Mouse (Mus musculus) NIH3T3 (cell line): ENCODE data around the gene Ghrl.

Experiments
- DNase-seq: peaks from one replicate; pipeline ENCODE4 v3.0.0-alpha.2; 2012; ENCODE audit warnings: low read depth

The Ghrl gene

DNA sequence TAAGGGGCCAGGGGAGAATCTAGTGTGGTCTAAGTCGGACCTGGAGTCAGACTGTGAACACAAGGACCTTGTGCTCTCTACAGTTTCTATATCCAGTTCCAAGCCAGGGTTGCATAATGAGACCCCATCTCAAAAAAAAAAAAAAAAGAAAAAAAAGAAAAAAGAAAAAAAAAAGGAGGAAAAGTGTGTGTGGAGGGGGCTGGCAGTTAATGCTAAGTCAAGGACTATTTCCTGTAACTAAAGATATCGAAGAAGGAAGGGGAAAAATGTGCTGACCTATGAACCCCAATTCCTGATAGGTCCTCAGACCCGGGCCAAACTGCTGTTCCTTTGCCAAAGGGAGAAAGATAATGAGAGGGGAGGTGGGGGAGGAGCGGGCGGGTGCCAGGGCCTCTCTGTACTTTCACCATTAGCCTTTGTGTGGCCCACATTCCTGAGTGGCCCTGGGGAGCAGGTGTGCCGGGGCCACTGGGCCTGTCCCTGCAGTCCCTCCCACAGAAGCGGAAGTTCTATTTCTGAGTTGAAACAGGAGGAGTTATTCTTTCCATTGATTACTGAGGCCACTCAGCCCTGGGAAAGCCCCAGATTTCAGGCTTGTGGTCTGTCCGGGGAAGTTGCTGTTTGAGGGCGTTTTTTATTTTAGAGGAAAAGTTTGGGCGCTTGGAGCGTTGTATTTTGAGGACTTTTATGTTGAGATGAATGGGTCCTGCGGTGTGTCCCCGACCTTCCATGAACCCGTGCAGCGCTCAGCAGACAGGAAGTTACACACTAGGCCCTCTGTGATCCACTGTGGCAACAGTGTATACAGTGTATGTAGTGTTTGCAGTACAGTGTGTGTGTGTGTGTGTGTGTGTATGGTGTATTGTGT is 51.2 kb downstream of the Ghrl start:
- DNase-seq = peak; percentile 18

DNA sequence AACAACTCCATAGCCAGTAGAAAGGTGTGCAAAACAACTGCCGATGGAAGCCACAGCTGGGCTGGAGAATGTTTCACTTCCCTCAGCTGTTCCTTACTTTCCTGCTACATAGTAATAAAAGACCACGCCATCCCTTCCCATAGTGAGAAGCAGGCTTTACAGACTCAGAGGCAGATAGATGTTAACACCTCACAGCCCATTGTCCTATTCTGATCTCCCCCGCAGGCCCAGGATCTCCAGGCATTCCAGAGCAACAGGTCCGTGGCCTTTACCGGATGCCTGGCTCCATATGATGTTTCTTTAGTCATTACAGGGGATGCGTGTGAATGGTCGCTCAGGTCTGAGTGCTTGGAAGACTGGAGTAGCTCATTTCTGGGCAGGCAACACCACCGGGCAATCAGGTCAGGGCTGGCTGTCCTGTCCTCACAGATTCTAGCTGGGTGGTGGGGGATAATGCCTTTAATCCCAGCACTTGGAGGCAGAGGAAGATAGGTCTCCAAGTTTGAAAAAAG is 52.0 kb downstream of the Ghrl start:
- no peak for DNase-seq
